Mouse (Mus musculus) ES-Bruce4 (cell line): ENCODE data around the gene Btrc.

Source experiments
- CTCF ChIP-seq: IDR thresholded peaks from one replicate; pipeline ENCODE4 v1.8.1; 2011; ENCODE audit warnings: low read depth, low read length
- EP300 ChIP-seq: IDR thresholded peaks from 2 replicates; pipeline ENCODE4 v1.6.1; 2011; ENCODE audit warnings: low read depth, low read length; ENCODE audit not compliant: insufficient read depth
- POLR2A ChIP-seq: IDR thresholded peaks from one replicate; pipeline ENCODE4 v1.8.1; 2011; ENCODE audit warnings: low read length; ENCODE audit not compliant: insufficient read depth

- TF ChIP-seq EP300 (no peak), POLR2A (no peak), CTCF (no peak)
Observed at GRCm38 (mm10) chr19:45574339-45574898, 210.9 kb downstream of the Btrc start.
